Comparison of ENCODE assay signal across 1 mouse cellular context in the genomic region with DNA sequence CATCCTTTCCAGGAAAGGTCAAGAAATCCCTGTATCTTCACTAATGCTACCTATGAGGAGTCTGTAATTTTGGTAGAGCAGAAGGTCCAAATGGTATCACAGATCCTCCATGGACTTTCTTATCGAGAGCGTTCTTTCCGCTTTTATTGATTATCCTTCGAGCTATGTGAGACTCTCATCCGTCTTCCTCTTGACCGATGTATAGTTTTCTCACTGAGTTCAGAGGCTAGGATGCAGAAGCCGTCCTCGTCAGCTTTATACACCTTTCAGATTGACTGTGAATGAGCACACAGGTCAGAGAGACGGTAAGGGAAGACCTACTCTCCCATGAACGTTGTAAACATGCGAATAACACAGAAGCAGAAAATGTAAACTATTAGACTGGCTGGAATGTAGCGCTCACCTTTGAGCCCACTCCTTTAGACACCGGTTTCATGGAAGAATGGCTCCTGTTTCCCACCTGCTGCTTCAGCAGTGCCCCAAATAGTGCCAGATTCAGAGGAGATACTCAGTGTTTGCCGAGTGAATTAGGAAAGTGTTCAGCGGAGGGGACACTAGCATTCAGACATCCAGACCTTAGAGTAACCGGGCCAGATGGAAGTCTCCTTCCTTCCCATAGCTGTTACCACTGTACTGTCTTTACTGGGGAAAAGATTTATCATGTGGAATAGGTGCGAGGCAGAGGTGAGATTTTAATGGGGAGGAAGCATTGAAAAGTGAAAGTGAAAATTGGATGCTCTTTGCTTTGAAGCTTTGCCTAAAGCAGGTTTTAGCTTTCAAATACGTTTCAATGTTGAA.
TF ChIP-seq lines count a peak whose summit lies in the region.

No protein-coding gene starts in this region.

TF ChIP-seq in CH12.LX, 34 proteins besides CTCF, POLR2A, EP300 and RAD21:
- TF ChIP-seq TBP (conservative IDR thresholded peaks at IDR 0.05; ENCODE audit: low read depth, low read length) (no peak), BHLHE40 (IDR thresholded peaks at IDR 0.05; ENCODE audit: low read depth, low read length) (no peak), KAT2A (IDR thresholded peaks at IDR 0.05; ENCODE audit: insufficient replicate concordance, low read length) (no peak), PAX5 (IDR thresholded peaks at IDR 0.05; ENCODE audit: low read length) (no peak), UBTF (IDR thresholded peaks at IDR 0.05; ENCODE audit: low read depth, low read length) (no peak), SIN3A (IDR thresholded peaks at IDR 0.05; ENCODE audit: low read length) (no peak; the same call in 1 of the 2 replicates), ZC3H11A (IDR thresholded peaks at IDR 0.05; ENCODE audit: low read depth, low read length) (no peak), IRF4 (IDR thresholded peaks at IDR 0.05; ENCODE audit: low read depth, low read length) (no peak), NELFE (IDR thresholded peaks at IDR 0.05; ENCODE audit: low read depth, low read length) (no peak), ELF1 (IDR thresholded peaks at IDR 0.05; ENCODE audit: low read depth, low read length) (no peak)
